Mouse (Mus musculus) ES-Bruce4 (cell line): Measurements from ENCODE around the gene Zfp280d. TPM values are rescaled to one million over a fixed set of nuclear protein-coding genes. Genes with fewer than 3 reads are reported as not detected.
A peak's percentile ranks its signal among the peaks of the same experiment; 100 is the strongest.

ENCODE experiments used
- H3K27ac ChIP-seq: 2 replicates; pipeline ENCODE4 v1.5.1; 2012; ENCODE audit warnings: low read length, inconsistent platforms; ENCODE audit not compliant: insufficient read depth
- H3K27me3 ChIP-seq: 2 replicates; pipeline ENCODE4 v1.6.1; 2012; ENCODE audit warnings: mild to moderate bottlenecking, low read length, inconsistent platforms; ENCODE audit not compliant: control insufficient read depth, poor library complexity, insufficient read depth, severe bottlenecking
- H3K36me3 ChIP-seq: 2 replicates; pipeline ENCODE4 v1.6.1; 2012; ENCODE audit warnings: inconsistent platforms, mild to moderate bottlenecking, low read length, moderate library complexity; ENCODE audit not compliant: control insufficient read depth, poor library complexity, insufficient read depth, severe bottlenecking
- H3K4me1 ChIP-seq: one replicate; pipeline ENCODE4 v1.8.1; 2011; ENCODE audit warnings: low read length; ENCODE audit not compliant: control insufficient read depth, insufficient read depth
- H3K4me3 ChIP-seq: 2 replicates; pipeline ENCODE4 v1.5.1; 2011; ENCODE audit warnings: low read depth, mild to moderate bottlenecking, low read length
- H3K9ac ChIP-seq: 2 replicates; pipeline ENCODE4 v1.6.1; 2012; ENCODE audit warnings: low read depth, mild to moderate bottlenecking, inconsistent platforms; ENCODE audit not compliant: poor library complexity, severe bottlenecking
- H3K9me3 ChIP-seq: replicated peaks from 2 replicates; pipeline ENCODE4 v1.6.1; 2012; ENCODE audit warnings: mild to moderate bottlenecking, low read length, inconsistent platforms; ENCODE audit not compliant: control insufficient read depth, poor library complexity, insufficient read depth, severe bottlenecking
- CTCF ChIP-seq: IDR thresholded peaks from one replicate; pipeline ENCODE4 v1.8.1; 2011; ENCODE audit warnings: low read depth, low read length
- EP300 ChIP-seq: IDR thresholded peaks from 2 replicates; pipeline ENCODE4 v1.6.1; 2011; ENCODE audit warnings: low read depth, low read length; ENCODE audit not compliant: insufficient read depth
- POLR2A ChIP-seq: IDR thresholded peaks from one replicate; pipeline ENCODE4 v1.8.1; 2011; ENCODE audit warnings: low read length; ENCODE audit not compliant: insufficient read depth
- polyA plus RNA-seq: library from polyadenylated mRNA; stranded (reverse); fragments of >200 nt; gene quantifications from 2 replicates; pipeline ENCODE4 v1.2.4, GENCODE M21; 2011; ENCODE audit warnings: low read depth; ENCODE audit not compliant: missing spikeins, insufficient read depth, insufficient read length

Zfp280d gene
- polyA plus RNA-seq, 1 experiment, result 68.6 TPM

DNA sequence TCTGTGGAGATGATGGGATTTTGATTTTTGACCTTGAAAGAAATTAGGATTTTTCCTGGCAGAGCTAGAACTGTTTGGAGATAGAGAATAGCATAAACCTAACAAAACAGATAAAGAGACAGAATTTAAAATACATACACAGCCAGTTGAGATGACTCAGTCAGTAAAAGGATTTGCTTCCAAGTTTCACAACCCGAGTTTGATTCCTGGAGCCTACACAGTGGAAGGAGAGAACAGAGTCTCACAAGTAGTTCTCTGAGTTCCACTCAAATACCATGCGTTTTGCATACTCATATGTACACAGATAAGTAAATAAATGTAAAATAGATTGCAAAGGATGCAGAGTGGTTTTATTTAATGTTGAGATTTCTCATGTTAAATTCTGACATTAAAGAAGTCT, 35.1 kb downstream of the Zfp280d start:
- Histone ChIP-seq H3K4me3 (no peak overlapping the region), H3K27ac (no peak overlapping the region), H3K27me3 (no peaks in the 10 kb centered on the region), H3K36me3 (peaks cover 7% of the 10 kb centered on the region), H3K4me1 (no peaks in the 10 kb centered on the region), H3K9ac (no peak overlapping the region), H3K9me3 (no peaks in the 10 kb centered on the region)
- TF ChIP-seq EP300 (no peak), CTCF (no peak), POLR2A (no peak)

DNA sequence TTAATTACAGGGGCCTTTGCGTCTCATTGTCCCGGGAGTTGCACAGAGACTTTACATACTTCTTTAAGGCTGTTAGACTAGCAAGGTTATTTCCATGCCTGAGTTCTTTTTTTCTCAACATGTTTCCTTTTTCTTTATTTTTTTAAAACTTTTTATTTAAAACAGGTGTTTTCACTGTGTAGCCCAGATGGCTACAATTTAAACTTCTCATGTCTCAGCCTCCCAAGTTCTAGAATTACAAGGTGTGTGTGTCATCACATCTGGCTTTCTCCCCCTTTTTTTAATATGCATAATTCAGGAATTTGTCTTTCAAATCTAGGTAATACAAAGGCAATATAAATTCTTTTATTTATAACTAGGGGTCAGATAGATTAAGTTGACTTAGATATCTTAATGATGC, 58.6 kb downstream of the Zfp280d start:
- Histone ChIP-seq H3K36me3 (peaks cover 12% of the 10 kb centered on the region), H3K9ac (no peak overlapping the region), H3K9me3 (no peaks in the 10 kb centered on the region), H3K27me3 (no peaks in the 10 kb centered on the region), H3K4me1 (no peaks in the 10 kb centered on the region), H3K4me3 (no peak overlapping the region), H3K27ac (no peak overlapping the region)
- TF ChIP-seq EP300 (no peak), CTCF (no peak), POLR2A (no peak)

DNA sequence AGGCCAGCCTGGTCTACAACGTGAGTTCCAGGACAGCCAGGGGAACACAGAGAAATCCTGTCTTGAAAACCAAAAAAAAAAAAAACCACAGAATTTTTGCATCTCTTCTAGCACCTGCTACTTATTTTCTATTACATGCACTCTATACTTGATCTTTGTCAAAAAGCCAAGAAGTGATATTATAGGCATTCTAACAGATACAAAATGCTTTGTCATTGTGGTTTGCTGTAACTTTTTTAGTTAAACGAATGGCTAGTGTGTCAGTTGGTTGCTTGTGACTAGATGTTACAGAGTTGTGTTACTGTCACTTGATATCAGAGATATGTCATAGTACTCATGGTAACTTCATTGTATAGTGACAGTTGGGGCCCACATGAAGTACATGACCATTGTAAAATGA, 61.4 kb downstream of the Zfp280d start:
- no peak for TF ChIP-seq CTCF
- no peak for TF ChIP-seq EP300
- TF ChIP-seq POLR2A, result no peak
- Histone ChIP-seq H3K27me3 (no peaks in the 10 kb centered on the region), H3K9me3 (no peaks in the 10 kb centered on the region)

GRCm38 (mm10) chr9:72339119-72339518, 64.5 kb downstream of the Zfp280d start:
- H3K27ac ChIP-seq, result no peak overlapping the region
- no peak overlapping the region for H3K9ac ChIP-seq
- no peaks in the 10 kb centered on the region for H3K27me3 ChIP-seq
- no peak overlapping the region for H3K4me3 ChIP-seq
- H3K4me1 ChIP-seq, result no peaks in the 10 kb centered on the region
- peaks cover 2% of the 10 kb centered on the region; the same call in 1 of the 2 replicates for H3K36me3 ChIP-seq
- no peaks in the 10 kb centered on the region for H3K9me3 ChIP-seq
- no peak for TF ChIP-seq POLR2A

More for the DNA sequence above, 61.4 kb downstream of the Zfp280d start:
- Histone ChIP-seq H3K36me3 (peaks cover 8% of the 10 kb centered on the region), H3K9ac (no peak overlapping the region), H3K4me3 (no peak overlapping the region), H3K4me1 (no peaks in the 10 kb centered on the region), H3K27ac (no peak overlapping the region)

DNA sequence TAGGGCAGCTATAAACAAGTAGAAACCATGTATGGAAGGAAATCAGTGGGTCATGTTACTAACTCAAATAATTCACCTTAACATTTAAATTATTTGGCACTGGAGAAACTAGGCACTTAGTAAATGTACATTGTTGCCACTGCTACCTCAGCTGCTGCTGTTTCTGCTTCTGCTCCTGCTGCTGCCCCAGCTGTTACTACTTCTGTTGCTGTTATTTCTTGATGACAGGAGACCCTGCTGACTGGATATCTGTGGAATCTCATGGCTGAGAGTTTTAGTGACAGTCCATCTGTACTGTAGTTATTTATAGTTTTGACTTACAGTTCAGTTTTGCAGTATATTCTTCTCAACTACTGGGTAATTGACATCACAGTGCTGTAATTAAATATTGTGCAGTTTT, 69.2 kb downstream of the Zfp280d start:
- Histone ChIP-seq H3K9me3 (no peaks in the 10 kb centered on the region), H3K4me3 (no peak overlapping the region), H3K9ac (no peak overlapping the region), H3K27me3 (no peaks in the 10 kb centered on the region), H3K36me3 (peaks cover 2% of the 10 kb centered on the region; the same call in 1 of the 2 replicates), H3K4me1 (no peaks in the 10 kb centered on the region), H3K27ac (no peak overlapping the region)
- no peak for TF ChIP-seq EP300
- TF ChIP-seq CTCF, result no peak
- TF ChIP-seq POLR2A, result no peak

DNA sequence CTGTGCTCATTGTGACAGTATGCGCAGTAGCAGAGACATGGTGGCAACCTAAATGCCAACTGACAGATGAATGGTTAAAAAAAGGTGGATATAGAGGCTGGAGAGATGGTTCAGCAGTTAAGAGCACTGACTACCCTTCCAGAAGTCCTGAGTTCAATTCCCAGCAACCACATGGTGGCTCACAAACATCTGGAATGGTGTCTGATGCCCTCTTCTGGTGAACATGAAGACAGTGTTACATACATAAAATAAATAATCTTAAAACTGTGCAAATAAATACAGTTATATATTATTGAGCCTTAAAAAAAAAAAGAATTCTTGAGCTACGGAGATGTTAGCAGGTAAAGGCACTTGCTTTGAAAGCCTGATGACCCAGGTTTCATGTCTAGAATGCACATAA, 97.7 kb downstream of the Zfp280d start:
- Histone ChIP-seq H3K4me1 (no peaks in the 10 kb centered on the region), H3K9me3 (no peaks in the 10 kb centered on the region), H3K4me3 (no peak overlapping the region), H3K27ac (no peak overlapping the region), H3K9ac (no peak overlapping the region), H3K27me3 (no peaks in the 10 kb centered on the region), H3K36me3 (no peaks in the 10 kb centered on the region)
- TF ChIP-seq EP300, result no peak
- no peak for TF ChIP-seq CTCF
- TF ChIP-seq POLR2A, result no peak

GRCm38 (mm10) chr9:72374074-72374473, 99.4 kb downstream of the Zfp280d start:
- no peak overlapping the region for H3K4me3 ChIP-seq
- no peak overlapping the region for H3K27ac ChIP-seq
- H3K36me3 ChIP-seq, result no peaks in the 10 kb centered on the region
- H3K9me3 ChIP-seq, result no peaks in the 10 kb centered on the region
- no peak overlapping the region for H3K9ac ChIP-seq
- TF ChIP-seq POLR2A (no peak), EP300 (no peak), CTCF (peak; percentile 49)
- H3K4me1 ChIP-seq, result no peaks in the 10 kb centered on the region
- H3K27me3 ChIP-seq, result no peaks in the 10 kb centered on the region
